Mouse (Mus musculus): ENCODE data around the gene Exoc4. TPM values are rescaled to one million over a fixed set of nuclear protein-coding genes. Genes with fewer than 3 reads are reported as not detected.

Gene Exoc4
- polyA plus RNA-seq, 1 experiment from 2014 or later: 11.7 TPM

- ATAC-seq (no peak), DNase-seq (ENCODE audit: low spot score) (no peak)
- no peak overlapping the region for H3K4me3 ChIP-seq (ENCODE audit: low read depth, low read length)
- H3K27ac ChIP-seq (ENCODE audit: low read length): no peak overlapping the region
- no peak overlapping the region for H3K4me2 ChIP-seq (replicated peaks; ENCODE audit: low read depth, low read length)
- H3K27me3 ChIP-seq (replicated peaks; ENCODE audit: insufficient read depth, low read length): no peaks in the 10 kb centered on the region
- no peaks in the 10 kb centered on the region for H3K4me1 ChIP-seq (ENCODE audit: insufficient read depth, low read depth, low read length)
- no peak overlapping the region for H3K9ac ChIP-seq (replicated peaks; ENCODE audit: low read depth)
- H3K9me3 ChIP-seq (ENCODE audit: low read length): no peaks in the 10 kb centered on the region
- no peak for TF ChIP-seq EP300 (IDR thresholded peaks at IDR 0.05)
- no peak for TF ChIP-seq CTCF (IDR thresholded peaks at IDR 0.05)
- WGBS: 64% methylated on average over 8 of the region's 8 CpGs
- no peaks in the 10 kb centered on the region for H3K36me3 ChIP-seq (ENCODE audit: insufficient read depth, low read length)
Observed at GRCm38 (mm10) chr6:33930087-33930945, 681.4 kb downstream of the Exoc4 start.

- no peak for TF ChIP-seq CTCF (IDR thresholded peaks at IDR 0.05)
- TF ChIP-seq EP300 (IDR thresholded peaks at IDR 0.05): no peak
- WGBS: 92% methylated on average over 4 of the region's 4 CpGs
- no peaks in the 10 kb centered on the region for H3K27me3 ChIP-seq (replicated peaks; ENCODE audit: insufficient read depth, low read length)
- no peaks in the 10 kb centered on the region for H3K36me3 ChIP-seq (ENCODE audit: insufficient read depth, low read length)
- no peak for ATAC-seq
- DNase-seq (ENCODE audit: low spot score): no peak
- H3K9me3 ChIP-seq (ENCODE audit: low read length): no peaks in the 10 kb centered on the region
- H3K4me2 ChIP-seq (replicated peaks; ENCODE audit: low read depth, low read length): no peak overlapping the region
- no peak overlapping the region for H3K27ac ChIP-seq (ENCODE audit: low read length)
- no peak overlapping the region for H3K9ac ChIP-seq (replicated peaks; ENCODE audit: low read depth)
- H3K4me3 ChIP-seq (ENCODE audit: low read depth, low read length): no peak overlapping the region
- H3K4me1 ChIP-seq (ENCODE audit: insufficient read depth, low read depth, low read length): no peaks in the 10 kb centered on the region
Observed at GRCm38 (mm10) chr6:33937906-33938305, 689.0 kb downstream of the Exoc4 start.

GRCm38 (mm10) chr6:33939169-33939568 is 690.3 kb downstream of the Exoc4 start:
- H3K4me1 ChIP-seq (ENCODE audit: insufficient read depth, low read depth, low read length): no peaks in the 10 kb centered on the region
- no peak overlapping the region for H3K9ac ChIP-seq (replicated peaks; ENCODE audit: low read depth)
- TF ChIP-seq CTCF (IDR thresholded peaks at IDR 0.05) (no peak), EP300 (IDR thresholded peaks at IDR 0.05) (no peak)
- ATAC-seq: no peak
- no peak overlapping the region for H3K27ac ChIP-seq (ENCODE audit: low read length)
- H3K4me3 ChIP-seq (ENCODE audit: low read depth, low read length): no peak overlapping the region
- no peaks in the 10 kb centered on the region for H3K9me3 ChIP-seq (ENCODE audit: low read length)
- no peak overlapping the region for H3K4me2 ChIP-seq (replicated peaks; ENCODE audit: low read depth, low read length)
- 44% methylated on average over 5 of the region's 5 CpGs for WGBS
- DNase-seq (ENCODE audit: low spot score): no peak
- no peaks in the 10 kb centered on the region for H3K36me3 ChIP-seq (ENCODE audit: insufficient read depth, low read length)
- H3K27me3 ChIP-seq (replicated peaks; ENCODE audit: insufficient read depth, low read length): no peaks in the 10 kb centered on the region

- ATAC-seq (no peak; the same call in 1 of the 2 replicates), DNase-seq (ENCODE audit: low spot score) (peak; percentile 25)
- Histone ChIP-seq H3K9me3 (ENCODE audit: low read length) (no peaks in the 10 kb centered on the region), H3K4me1 (ENCODE audit: insufficient read depth, low read depth, low read length) (no peaks in the 10 kb centered on the region), H3K27ac (ENCODE audit: low read length) (no peak overlapping the region), H3K27me3 (replicated peaks; ENCODE audit: insufficient read depth, low read length) (no peaks in the 10 kb centered on the region), H3K9ac (replicated peaks; ENCODE audit: low read depth) (no peak overlapping the region), H3K4me3 (ENCODE audit: low read depth, low read length) (no peak overlapping the region), H3K4me2 (replicated peaks; ENCODE audit: low read depth, low read length) (no peak overlapping the region), H3K36me3 (ENCODE audit: insufficient read depth, low read length) (no peaks in the 10 kb centered on the region)
- TF ChIP-seq CTCF (IDR thresholded peaks at IDR 0.05) (no peak), EP300 (IDR thresholded peaks at IDR 0.05) (no peak)
- WGBS: 52% methylated on average over 2 of the region's 2 CpGs
Observed at GRCm38 (mm10) chr6:33946911-33947489, 698.1 kb downstream of the Exoc4 start.

- ATAC-seq: no peak
- Histone ChIP-seq H3K27me3 (replicated peaks; ENCODE audit: insufficient read depth, low read length) (no peaks in the 10 kb centered on the region), H3K4me1 (ENCODE audit: insufficient read depth, low read depth, low read length) (no peaks in the 10 kb centered on the region), H3K36me3 (ENCODE audit: insufficient read depth, low read length) (no peaks in the 10 kb centered on the region), H3K9ac (replicated peaks; ENCODE audit: low read depth) (no peak overlapping the region), H3K4me2 (replicated peaks; ENCODE audit: low read depth, low read length) (no peak overlapping the region), H3K27ac (ENCODE audit: low read length) (no peak overlapping the region), H3K4me3 (ENCODE audit: low read depth, low read length) (no peak overlapping the region), H3K9me3 (ENCODE audit: low read length) (no peaks in the 10 kb centered on the region)
- WGBS: 94% methylated on average over 2 of the region's 2 CpGs
- no peak for DNase-seq (ENCODE audit: low spot score)
- peak; percentile 18; the same call in 1 of the 2 replicates for TF ChIP-seq CTCF (IDR thresholded peaks at IDR 0.05)
- no peak for TF ChIP-seq EP300 (IDR thresholded peaks at IDR 0.05)
Observed at GRCm38 (mm10) chr6:33950113-33950512, 701.2 kb downstream of the Exoc4 start.

- no peak overlapping the region for H3K9ac ChIP-seq (replicated peaks; ENCODE audit: low read depth)
- no peak overlapping the region for H3K4me2 ChIP-seq (replicated peaks; ENCODE audit: low read depth, low read length)
- no peaks in the 10 kb centered on the region for H3K4me1 ChIP-seq (ENCODE audit: insufficient read depth, low read depth, low read length)
- TF ChIP-seq EP300 (IDR thresholded peaks at IDR 0.05) (no peak), CTCF (IDR thresholded peaks at IDR 0.05) (no peak)
- DNase-seq (ENCODE audit: low spot score) (no peak), ATAC-seq (no peak)
- H3K27me3 ChIP-seq (replicated peaks; ENCODE audit: insufficient read depth, low read length): no peaks in the 10 kb centered on the region
- H3K36me3 ChIP-seq (ENCODE audit: insufficient read depth, low read length): no peaks in the 10 kb centered on the region
- no peak overlapping the region for H3K4me3 ChIP-seq (ENCODE audit: low read depth, low read length)
- H3K9me3 ChIP-seq (ENCODE audit: low read length): no peaks in the 10 kb centered on the region
- WGBS: 83% methylated on average over 7 of the region's 7 CpGs
- H3K27ac ChIP-seq (ENCODE audit: low read length): no peak overlapping the region
Observed at GRCm38 (mm10) chr6:33955469-33955868, 706.6 kb downstream of the Exoc4 start.

Measured in lung, postnatal 0 days (tissue).